Mouse (Mus musculus) G1E (cell line): ENCODE measurements around the gene Unkl. TPM values are rescaled to one million over a fixed set of nuclear protein-coding genes. Genes with fewer than 3 reads are reported as not detected.
A peak's percentile ranks its signal among the peaks of the same experiment; 100 is the strongest.

Experiments
- ATAC-seq: 2 replicates; pipeline ENCODE4 v1.8.0; 2016; ENCODE audit warnings: mild to moderate bottlenecking; ENCODE audit not compliant: insufficient number of reproducible peaks, poor library complexity, low FRiP score, severe bottlenecking; ENCODE audit errors: extremely low read depth
- DNase-seq: peaks from one replicate; pipeline ENCODE4 v3.0.0; 2012; ENCODE audit warnings: low spot score
- H3K27me3 ChIP-seq: 2 replicates; pipeline ENCODE4 v1.6.1; 2012; ENCODE audit warnings: mild to moderate bottlenecking, low read length, inconsistent platforms; ENCODE audit not compliant: insufficient read depth
- H3K36me3 ChIP-seq: replicated peaks from 2 replicates; pipeline ENCODE3; 2012; ENCODE audit warnings: mild to moderate bottlenecking, inconsistent platforms
- H3K4me1 ChIP-seq: 2 replicates; pipeline ENCODE4 v1.6.1; 2012; ENCODE audit warnings: low read depth, low read length, inconsistent platforms, mixed read lengths; ENCODE audit not compliant: insufficient read depth
- H3K4me3 ChIP-seq: 2 replicates; pipeline ENCODE4 v1.5.1; 2012; ENCODE audit warnings: low read depth, mild to moderate bottlenecking, inconsistent platforms, low read length, moderate library complexity, mixed read lengths
- H3K9me3 ChIP-seq: replicated peaks from 2 replicates; pipeline ENCODE4 v1.6.1; 2012; ENCODE audit warnings: inconsistent platforms
- CTCF ChIP-seq: IDR thresholded peaks from 2 replicates; pipeline ENCODE4 v1.5.1; 2012; ENCODE audit warnings: low read depth, low read length, inconsistent platforms, mixed read lengths
- GATA1 ChIP-seq: IDR thresholded peaks from 2 replicates; pipeline ENCODE4 v1.6.1; 2012; ENCODE audit warnings: borderline replicate concordance, low read length, inconsistent platforms, mixed read lengths
- GATA2 ChIP-seq: IDR thresholded peaks from 2 replicates; pipeline ENCODE4 v1.6.1; 2012; ENCODE audit warnings: low read depth, low read length, inconsistent platforms, borderline replicate concordance
- POLR2AphosphoS5 ChIP-seq: IDR thresholded peaks from 2 replicates; pipeline ENCODE4 v1.6.1; 2012; ENCODE audit warnings: low read depth, low read length, inconsistent platforms; ENCODE audit not compliant: insufficient replicate concordance
- TAL1 ChIP-seq: conservative IDR thresholded peaks from 2 replicates; pipeline ENCODE4 v1.6.1; 2012; ENCODE audit warnings: low read depth, low read length, inconsistent platforms, mixed read lengths
- polyA plus RNA-seq: library from polyadenylated mRNA; stranded (reverse); fragments of >175 nt; gene quantifications from 2 replicates; pipeline ENCODE4 v1.2.3, GENCODE M21; 2012
- total RNA-seq, 2 experiments: library from RNA; stranded (forward) in 1 of 2; stranded (reverse) in 1 of 2; fragments of 200-1000 nt in 1 of 2; fragments of >200 nt in 1 of 2; fragmentation: Nextera tagmentation in 1 of 2; gene quantifications; 2 replicates each; pipeline ENCODE4 v1.2.3; 2014 to 2017

Unkl gene
- 14.1 and 15.0 TPM in 2 replicates for total RNA-seq (2014; fragmentation: Nextera tagmentation)
- total RNA-seq (2017), result 8.5 and 10.1 TPM in 2 replicates
- 59.4 and 65.9 TPM in 2 replicates for polyA plus RNA-seq

GRCm38 (mm10) chr17:25188150-25189031 lies at the start of gene Unkl:
Unkl (plus strand) TSS chr17:25188397.
- H3K27me3 ChIP-seq, result no peaks in the 10 kb centered on the region
- peaks cover 64% of the 10 kb centered on the region for H3K36me3 ChIP-seq
- peaks cover 55% of the 10 kb centered on the region for H3K4me1 ChIP-seq
- DNase-seq (peak; percentile 78), ATAC-seq (peak; percentile 35; the same call in 1 of the 2 replicates)
- H3K4me3 ChIP-seq, result peak within 1 kb of the TSS; percentile 88
- TF ChIP-seq GATA2 (no peak), GATA1 (no peak), TAL1 (no peak), CTCF (no peak), POLR2AphosphoS5 (no peak)
- no peaks in the 10 kb centered on the region for H3K9me3 ChIP-seq

- DNase-seq (no peak), ATAC-seq (no peak)
- Histone ChIP-seq H3K9me3 (no peaks in the 10 kb centered on the region), H3K36me3 (peaks cover 78% of the 10 kb centered on the region), H3K27me3 (no peaks in the 10 kb centered on the region), H3K4me3 (no peak overlapping the region), H3K4me1 (peaks cover 50% of the 10 kb centered on the region)
- TF ChIP-seq GATA1 (no peak), POLR2AphosphoS5 (no peak), TAL1 (no peak), CTCF (no peak), GATA2 (no peak)
Measured at GRCm38 (mm10) chr17:25138803-25139202, 49.4 kb upstream of the Unkl start.

- TF ChIP-seq GATA2 (no peak), TAL1 (no peak), GATA1 (no peak), POLR2AphosphoS5 (no peak), CTCF (no peak)
- DNase-seq (no peak), ATAC-seq (no peak)
- peaks cover 87% of the 10 kb centered on the region for H3K36me3 ChIP-seq
- peaks cover 40% of the 10 kb centered on the region for H3K4me1 ChIP-seq
- no peaks in the 10 kb centered on the region for H3K27me3 ChIP-seq
- no peaks in the 10 kb centered on the region for H3K9me3 ChIP-seq
- H3K4me3 ChIP-seq, result no peak overlapping the region
Measured at GRCm38 (mm10) chr17:25139960-25140359, 48.2 kb upstream of the Unkl start.

- DNase-seq (no peak), ATAC-seq (no peak)
- TF ChIP-seq CTCF (no peak), GATA1 (no peak), TAL1 (no peak), GATA2 (no peak), POLR2AphosphoS5 (no peak)
- Histone ChIP-seq H3K9me3 (no peaks in the 10 kb centered on the region), H3K4me1 (peaks cover 6% of the 10 kb centered on the region), H3K4me3 (no peak within 1 kb of the TSS), H3K36me3 (peaks cover 59% of the 10 kb centered on the region), H3K27me3 (peaks cover 25% of the 10 kb centered on the region)
Measured at GRCm38 (mm10) chr17:25162161-25162560, 26.0 kb upstream of the Unkl start, which contains the start of gene Ccdc154. Ccdc154 (plus strand) TSS chr17:25162461.

GRCm38 (mm10) chr17:25163387-25163786 lies 24.8 kb upstream of the Unkl start:
- ATAC-seq (no peak), DNase-seq (no peak)
- Histone ChIP-seq H3K4me3 (no peak overlapping the region), H3K36me3 (peaks cover 47% of the 10 kb centered on the region), H3K9me3 (no peaks in the 10 kb centered on the region), H3K27me3 (peaks cover 37% of the 10 kb centered on the region), H3K4me1 (peaks cover 8% of the 10 kb centered on the region)
- TF ChIP-seq CTCF, result no peak
- no peak for TF ChIP-seq TAL1
- TF ChIP-seq GATA1, result no peak
- no peak for TF ChIP-seq GATA2
- no peak for TF ChIP-seq POLR2AphosphoS5

GRCm38 (mm10) chr17:25164770-25165169 lies 23.4 kb upstream of the Unkl start:
- Histone ChIP-seq H3K4me1 (peaks cover 10% of the 10 kb centered on the region), H3K27me3 (peaks cover 44% of the 10 kb centered on the region), H3K4me3 (no peak overlapping the region), H3K9me3 (no peaks in the 10 kb centered on the region), H3K36me3 (peaks cover 37% of the 10 kb centered on the region)
- DNase-seq (no peak), ATAC-seq (no peak)
- TF ChIP-seq CTCF, result no peak
- no peak for TF ChIP-seq POLR2AphosphoS5
- no peak for TF ChIP-seq GATA1
- TF ChIP-seq TAL1, result no peak
- no peak for TF ChIP-seq GATA2
